Mouse (Mus musculus) embryo, embryonic 10 days (tissue): ENCODE data around the gene Trap1.
A peak's percentile ranks its signal among the peaks of the same experiment; 100 is the strongest.
"Not testable (repeated sequence)": the region's sequence is repeated elsewhere in the genome, so short reads cannot be mapped to it uniquely, and the experiment has no call there.

Experiments
- DNase-seq: peaks from one replicate; pipeline ENCODE4 v3.0.0-alpha.2; 2015; ENCODE audit warnings: low spot score

The Trap1 gene

GRCm38 (mm10) chr16:4035575-4035974, 42.1 kb downstream of the Trap1 start:
- DNase-seq = no peak

GRCm38 (mm10) chr16:4034476-4034875, 43.2 kb downstream of the Trap1 start:
- DNase-seq = no peak

- no peak for DNase-seq
These were observed 43.7 kb downstream of the Trap1 start for GRCm38 (mm10) chr16:4033971-4034370.

- no peak for DNase-seq
These were observed 45.3 kb downstream of the Trap1 start for GRCm38 (mm10) chr16:4032341-4032748.

- no peak for DNase-seq
These were observed 46.0 kb downstream of the Trap1 start for GRCm38 (mm10) chr16:4031441-4032274.

GRCm38 (mm10) chr16:4030501-4030900, 47.1 kb downstream of the Trap1 start:
- no peak for DNase-seq

GRCm38 (mm10) chr16:4029371-4029841, 48.2 kb downstream of the Trap1 start:
- DNase-seq = no peak

- no peak for DNase-seq
These were observed 50.4 kb downstream of the Trap1 start for GRCm38 (mm10) chr16:4027211-4027610.

GRCm38 (mm10) chr16:4026672-4027071, 51.0 kb downstream of the Trap1 start:
- no peak for DNase-seq

GRCm38 (mm10) chr16:4022719-4023118, 54.9 kb downstream of the Trap1 start:
- no peak for DNase-seq

- DNase-seq = no peak
These were observed 56.4 kb downstream of the Trap1 start for GRCm38 (mm10) chr16:4021241-4021640.

- DNase-seq = not testable (repeated sequence)
These were observed 60.2 kb downstream of the Trap1 start for GRCm38 (mm10) chr16:4017466-4017865.

GRCm38 (mm10) chr16:4016786-4017185, 60.8 kb downstream of the Trap1 start:
- DNase-seq = not testable (repeated sequence)

- no peak for DNase-seq
These were observed 63.5 kb downstream of the Trap1 start for GRCm38 (mm10) chr16:4014040-4014668.

GRCm38 (mm10) chr16:4012882-4013570, 64.6 kb downstream of the Trap1 start:
- no peak for DNase-seq

- DNase-seq = peak; percentile 99
These were observed 73.9 kb downstream of the Trap1 start, which contains the start of gene Slx4 for GRCm38 (mm10) chr16:4003489-4004398. TSS of gene Slx4 (minus strand) at chr16:4003770.
